Mouse (Mus musculus) MEL-GATA-1-ER (cell line): ENCODE data around the gene Nphp1.
A peak's percentile ranks its signal among the peaks of the same experiment; 100 is the strongest.

Experiments used
- DNase-seq: peaks from one replicate; pipeline ENCODE4 v3.0.0-alpha.2; 2012; ENCODE audit warnings: low read depth; ENCODE audit errors: extremely low read depth

Nphp1 gene

DNA sequence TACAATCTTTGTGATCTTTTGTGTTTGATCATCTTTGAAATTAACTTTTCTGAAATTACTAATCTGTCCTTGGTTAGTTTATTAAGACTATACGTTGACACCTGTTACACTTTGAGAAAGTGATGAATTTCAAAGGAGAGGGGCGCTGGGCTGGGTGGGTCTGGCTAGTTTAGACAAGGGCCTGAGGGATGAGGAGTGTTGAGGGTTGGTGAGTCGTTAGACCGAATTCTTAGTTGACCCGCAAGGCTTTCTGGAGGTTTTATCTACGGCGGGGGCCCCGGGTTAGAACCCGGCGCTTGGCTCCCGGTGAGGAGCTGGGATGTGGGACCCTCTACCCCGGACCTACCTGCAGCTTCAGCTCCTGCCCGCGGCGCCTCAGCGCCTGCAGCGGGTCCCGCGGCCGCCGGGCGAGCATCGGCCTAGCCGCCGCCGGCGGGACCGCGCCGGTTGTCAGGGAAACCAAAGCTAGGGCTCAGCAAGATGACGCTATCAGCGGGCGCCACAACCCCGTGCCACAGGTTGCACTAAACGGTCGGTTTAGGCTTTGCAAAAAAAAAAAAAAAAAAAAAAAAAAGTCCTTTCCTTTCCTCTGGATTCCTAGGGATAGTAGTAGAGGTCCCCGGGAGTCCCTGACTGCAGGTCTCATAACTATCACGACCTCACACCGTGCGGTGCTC, at the start of gene Nphp1:
Gene Nphp1 (minus strand): TSS at position 458 of the 677 bp plus-strand sequence.
- peak; percentile 65 for DNase-seq

DNA sequence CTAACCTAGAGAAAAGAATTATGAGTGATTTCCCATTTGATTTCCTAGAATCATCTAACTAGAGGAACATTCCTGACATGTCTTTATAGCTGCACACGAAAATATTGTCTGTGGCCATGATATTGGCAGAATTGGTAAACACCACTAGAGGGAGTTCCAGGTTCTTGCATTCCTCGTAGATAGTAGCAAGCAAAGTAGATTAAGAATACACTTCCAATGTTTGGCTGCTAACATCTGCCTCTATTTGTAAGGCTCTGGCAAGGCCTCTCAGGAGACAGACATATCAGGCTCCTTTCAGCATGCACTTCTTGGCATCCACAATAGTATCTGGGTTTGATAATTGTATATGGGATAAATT, 44.1 kb upstream of the Nphp1 start:
- DNase-seq = peak; percentile 75

DNA sequence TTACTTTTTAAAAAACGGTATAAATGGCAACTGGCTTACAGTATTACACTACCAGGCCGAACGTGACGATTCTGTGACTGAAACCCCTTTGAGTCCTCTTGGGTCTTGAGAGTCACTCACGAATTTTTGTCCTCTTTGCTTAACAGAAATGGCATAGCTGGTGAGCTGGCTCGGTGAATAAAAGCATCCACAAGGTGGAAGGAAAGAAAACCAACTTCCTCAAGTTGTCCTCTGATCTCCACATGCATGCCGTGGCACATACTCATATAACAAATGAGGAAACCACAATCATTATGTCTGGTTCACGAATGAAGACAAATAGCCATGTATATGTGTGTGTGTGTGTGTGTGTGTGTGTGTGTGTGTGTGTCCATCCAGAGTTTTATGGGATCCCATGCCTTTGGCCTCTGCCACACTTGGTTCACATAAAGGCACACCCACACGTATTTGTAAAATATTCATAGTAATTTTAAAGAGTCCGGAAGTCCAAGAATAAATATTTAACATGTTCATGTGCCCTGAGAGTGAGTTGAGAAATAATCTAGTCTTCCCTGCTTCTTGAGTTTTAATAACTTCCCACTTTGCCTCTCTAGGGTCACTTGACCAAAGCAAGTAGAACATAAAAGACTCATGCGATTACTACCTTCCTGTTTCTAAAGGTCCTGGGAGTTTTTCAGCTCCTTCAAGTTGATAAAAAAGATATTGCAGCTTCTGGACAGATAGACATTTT, 43.6 kb upstream of the Nphp1 start:
- no peak for DNase-seq

DNA sequence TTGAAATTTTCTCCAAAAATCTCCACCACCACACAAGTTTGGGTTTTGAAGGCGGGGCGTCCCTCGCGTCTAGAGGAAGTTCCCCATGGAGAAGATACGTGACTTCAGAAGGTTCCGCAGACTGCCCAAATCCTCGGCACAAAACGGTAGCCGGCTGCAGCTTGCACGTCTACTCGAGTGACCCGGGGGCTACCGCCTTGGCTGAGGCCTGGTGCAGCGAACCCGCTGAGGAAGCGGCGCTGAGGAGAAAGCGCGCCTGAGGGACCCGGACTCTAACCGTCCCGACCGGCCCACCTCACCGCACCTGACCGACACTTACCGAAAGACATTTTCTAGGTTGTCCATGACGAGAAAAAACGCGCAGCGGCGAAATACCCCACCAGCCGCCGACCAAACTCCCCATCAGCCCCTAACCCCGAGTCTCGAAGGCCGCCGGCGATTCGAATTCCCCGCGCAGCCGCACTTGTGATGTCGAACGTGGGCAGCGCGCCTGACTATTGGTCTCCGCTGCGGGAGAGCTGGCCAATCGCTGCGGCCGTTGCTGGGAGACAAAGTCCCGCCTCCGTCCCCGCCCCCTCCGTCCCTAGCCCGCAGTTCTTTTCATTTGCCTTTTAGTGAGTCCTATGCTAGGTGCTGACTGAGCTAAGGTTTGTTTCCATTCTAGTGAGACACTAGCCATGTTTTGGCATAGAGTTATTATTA, 42.9 kb upstream of the Nphp1 start, which contains the start of gene Bub1:
Gene Bub1 (minus strand): TSS at position 465 of the 702 bp plus-strand sequence.
- peak; percentile 69 for DNase-seq

DNA sequence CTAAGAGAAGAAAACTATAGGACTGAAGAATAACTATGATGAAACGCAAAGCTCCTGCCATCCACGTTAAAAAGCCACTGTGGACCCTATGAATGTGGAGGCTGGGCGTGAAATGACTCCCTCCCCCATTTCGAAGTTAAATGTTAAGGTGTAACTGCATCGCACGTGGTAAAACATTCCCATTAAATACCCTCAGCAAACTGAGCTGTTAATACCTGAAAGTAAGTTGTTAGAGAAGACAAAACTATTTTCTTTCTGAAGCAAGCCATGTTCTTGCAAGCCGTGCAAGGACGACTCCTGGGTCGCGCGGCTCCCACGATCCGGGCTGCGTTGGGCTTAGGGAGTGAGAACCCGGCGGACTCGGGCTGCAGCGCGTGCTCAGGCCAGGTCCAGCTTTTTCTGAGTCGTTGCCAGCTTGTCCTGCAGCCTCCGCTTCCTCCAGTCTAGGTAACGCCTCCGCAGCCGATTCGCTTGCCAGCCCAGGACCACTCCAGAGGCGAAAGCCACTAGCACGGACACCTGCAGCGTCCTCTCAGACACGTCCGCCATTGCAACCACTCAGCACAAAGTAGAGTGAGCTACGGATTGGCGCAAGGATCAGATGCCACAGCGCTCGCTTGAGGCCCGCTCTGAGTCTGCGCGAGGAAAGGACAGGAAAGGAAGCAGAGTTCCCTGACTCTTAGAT, 3.4 kb upstream of the Nphp1 start, which contains the start of gene Mtln:
Gene Mtln (minus strand): TSS at position 570 of the 685 bp plus-strand sequence.
- peak; percentile 83 for DNase-seq

DNA sequence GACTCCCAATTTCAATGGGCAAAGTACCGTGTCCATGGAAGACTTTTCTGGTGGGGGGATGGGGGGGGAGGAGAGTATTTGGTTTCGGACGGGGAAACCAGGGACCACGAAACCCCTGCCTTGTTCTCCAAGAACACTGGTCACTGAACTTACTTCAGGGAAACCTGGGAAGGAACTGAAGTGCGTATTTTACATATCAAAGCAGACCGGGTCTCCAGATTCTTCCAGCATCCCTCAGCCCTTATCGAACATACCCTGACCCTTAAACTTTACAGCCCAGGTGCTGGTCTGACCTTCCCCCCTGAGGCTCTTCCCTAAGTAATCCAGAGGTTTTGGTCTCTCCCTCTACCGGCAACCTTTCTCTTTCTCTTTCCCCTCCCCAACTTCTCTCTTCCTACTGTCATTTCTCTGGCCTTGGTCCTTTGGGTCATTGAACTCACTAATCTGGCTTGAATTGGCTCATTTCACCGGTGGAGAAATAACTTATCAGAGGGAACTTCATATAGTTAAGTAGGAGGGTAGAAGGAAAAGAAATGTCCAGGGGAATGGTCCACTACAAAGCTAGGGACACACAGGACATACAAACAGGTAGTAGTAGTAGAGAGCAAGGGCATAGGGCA, 1.1 kb upstream of the Nphp1 start:
- no peak for DNase-seq

DNA sequence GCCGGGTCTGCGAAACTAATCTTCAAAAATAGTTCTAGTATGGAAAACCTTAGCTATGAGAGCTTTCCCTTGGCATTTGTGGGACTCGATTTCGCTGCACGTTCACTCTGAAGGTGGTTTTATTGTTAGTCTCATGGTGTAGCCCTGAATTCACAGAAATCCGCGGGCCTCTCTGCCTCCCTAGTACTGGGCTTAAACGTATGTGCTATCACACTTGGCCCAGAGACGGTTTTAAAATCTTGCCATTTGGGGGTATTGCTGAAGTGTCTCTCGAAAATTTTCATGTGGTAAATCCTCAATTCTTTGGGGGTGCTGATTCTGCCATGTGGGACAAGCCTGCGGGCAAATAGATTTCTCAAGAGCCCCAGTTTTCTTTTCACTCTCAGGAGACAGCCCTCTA, 441 bp upstream of the Nphp1 start:
- DNase-seq = no peak

DNA sequence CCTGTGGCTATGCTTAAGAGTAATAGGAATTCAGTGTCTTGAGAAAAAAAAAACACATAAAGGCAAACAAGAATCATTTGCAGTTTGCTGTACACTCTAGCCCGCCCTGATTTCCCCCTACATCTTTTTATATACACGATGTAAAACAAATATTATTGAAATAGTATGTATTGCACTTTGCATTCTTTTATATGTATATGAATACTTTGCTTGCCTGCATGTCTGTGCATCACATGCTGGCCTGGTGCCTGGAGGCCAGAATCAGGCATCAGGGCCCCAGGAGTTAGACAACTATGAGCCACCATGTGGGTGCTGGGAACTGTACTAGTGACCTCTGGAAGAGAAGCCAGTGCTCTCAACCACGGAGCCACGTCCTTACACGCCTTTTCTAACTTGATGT, 1.5 kb downstream of the Nphp1 start:
- no peak for DNase-seq

DNA sequence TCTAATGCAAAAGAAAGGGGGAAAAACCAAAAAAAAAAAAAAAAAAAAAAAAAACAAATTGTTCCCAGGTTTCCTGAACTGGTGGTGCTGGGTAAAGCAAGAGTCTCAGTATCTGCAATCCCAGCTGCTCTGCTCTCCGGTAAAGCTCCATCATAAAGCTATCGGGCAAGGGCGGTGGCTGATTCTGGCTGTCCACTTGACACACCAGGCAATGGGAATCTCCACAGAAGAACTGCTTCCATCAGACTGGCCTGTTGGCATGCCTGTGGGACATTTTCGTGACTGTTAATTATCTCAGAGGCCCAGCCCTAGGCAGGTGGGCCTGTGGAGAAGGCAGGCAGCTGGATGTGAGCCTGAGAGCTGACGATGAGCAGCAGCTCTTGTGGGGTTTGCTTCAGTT, 10.2 kb downstream of the Nphp1 start:
- DNase-seq = no peak

DNA sequence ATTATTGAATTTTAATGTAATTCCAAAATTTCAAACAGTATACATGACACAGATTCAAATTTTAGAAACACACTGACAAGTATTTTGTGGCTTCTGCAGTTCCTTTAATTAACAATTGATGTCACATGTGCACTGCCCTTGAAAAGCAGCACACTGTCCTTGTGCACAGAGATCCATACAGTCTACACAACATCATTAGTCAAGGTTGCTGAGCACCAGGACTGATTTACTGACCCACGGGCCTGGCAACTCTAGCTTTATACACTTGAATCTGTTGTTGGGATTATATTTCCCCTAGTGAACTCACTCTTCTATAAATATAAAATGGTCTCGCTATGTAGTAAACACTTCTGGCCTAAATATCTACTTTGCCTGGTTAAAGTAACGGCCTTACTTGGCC, 13.7 kb downstream of the Nphp1 start:
- no peak for DNase-seq

DNA sequence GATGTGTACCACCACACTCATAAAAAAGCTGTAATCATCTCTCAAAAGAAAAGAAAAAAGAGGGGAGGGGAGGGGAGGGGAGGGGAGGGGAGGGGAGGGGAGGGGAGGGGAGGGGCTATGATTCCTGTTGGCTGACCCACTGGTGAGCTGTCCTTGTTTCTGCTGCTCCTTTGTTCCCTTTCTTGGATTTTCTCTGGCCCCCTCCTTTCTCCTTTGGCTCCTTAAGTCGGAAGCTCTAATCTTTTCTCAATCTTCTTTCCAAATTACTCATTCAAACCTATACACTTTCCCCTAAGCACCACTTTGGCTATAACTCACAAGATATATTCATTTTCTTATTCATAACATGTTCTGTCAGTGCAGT, 14.1 kb downstream of the Nphp1 start:
- DNase-seq = no peak

DNA sequence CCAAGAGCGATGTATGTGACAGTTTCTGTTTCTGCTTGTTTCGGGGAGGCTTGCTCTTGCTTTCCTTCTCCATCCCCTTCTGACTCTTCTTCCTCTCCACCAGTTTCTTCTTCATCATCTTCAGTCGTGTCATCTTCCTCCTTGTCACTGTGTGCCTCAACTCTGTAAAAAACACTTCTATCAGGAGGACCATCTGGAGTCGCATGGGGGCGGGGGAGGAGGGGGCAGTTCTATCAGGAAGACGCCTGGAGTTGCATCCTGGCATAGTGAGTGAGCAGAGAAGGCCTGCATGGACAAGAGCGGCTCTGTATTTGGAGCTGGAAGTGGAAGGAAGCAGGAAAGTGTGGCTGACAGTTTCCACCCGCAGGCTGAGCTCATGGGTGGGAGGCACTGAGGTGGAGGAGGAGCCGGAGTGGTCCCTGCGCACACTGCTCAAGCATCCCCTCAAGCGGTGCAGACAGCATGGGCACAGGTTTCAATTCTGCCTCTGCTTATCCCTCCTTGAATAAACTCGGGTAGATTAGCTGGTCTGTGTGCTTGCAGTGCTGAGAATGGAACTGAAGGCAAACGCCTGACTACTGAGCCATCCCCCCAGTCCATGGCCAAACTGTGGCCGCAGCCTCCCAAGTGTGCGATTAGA, 14.6 kb downstream of the Nphp1 start:
- DNase-seq = no peak

DNA sequence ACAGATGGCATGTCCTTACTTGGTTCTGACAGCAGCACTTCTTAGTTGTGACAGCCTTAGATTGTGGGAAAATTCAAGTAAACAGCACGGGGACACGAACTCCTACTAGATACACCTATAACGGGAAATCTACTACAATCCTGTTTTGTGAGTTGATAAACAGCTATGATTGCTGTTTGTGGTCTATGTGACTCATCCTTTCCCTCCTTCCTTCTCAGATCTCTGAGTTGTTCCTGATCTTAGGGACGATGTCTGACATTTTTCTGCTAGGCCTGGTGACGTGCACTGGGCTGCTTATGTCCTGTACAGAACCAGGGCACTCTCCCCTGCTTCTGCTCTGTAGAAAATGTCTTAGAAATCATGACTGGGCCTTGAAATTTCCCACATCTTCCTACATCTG, 27.1 kb downstream of the Nphp1 start:
- no peak for DNase-seq

DNA sequence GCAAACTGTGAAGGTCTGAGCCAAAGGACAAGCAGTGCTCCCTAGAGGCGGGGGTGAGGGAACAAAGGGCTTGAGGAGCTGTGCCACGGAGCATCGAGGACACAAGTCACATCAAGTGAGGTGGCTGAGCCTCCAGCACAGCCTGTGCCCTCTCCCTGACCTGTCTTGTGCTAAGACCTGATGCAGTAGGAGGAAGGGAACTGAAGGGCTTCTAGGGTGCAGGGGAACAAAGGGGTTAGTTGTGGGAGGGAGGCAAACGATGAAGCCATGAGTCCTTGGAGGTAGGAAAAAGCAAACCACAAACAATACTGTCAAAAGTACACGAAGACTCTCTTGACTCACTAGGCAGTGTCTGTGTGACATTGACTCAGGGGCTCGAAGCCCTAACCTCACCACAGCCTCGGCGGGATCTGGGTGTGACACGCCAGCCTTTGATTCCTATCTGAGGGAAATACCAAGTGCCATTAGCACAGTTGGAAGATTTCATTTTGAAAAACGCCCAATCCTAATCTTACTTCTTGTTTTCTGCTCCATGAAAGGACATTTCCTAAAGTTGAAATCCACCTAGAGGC, 28.2 kb downstream of the Nphp1 start:
- DNase-seq = peak; percentile 12

DNA sequence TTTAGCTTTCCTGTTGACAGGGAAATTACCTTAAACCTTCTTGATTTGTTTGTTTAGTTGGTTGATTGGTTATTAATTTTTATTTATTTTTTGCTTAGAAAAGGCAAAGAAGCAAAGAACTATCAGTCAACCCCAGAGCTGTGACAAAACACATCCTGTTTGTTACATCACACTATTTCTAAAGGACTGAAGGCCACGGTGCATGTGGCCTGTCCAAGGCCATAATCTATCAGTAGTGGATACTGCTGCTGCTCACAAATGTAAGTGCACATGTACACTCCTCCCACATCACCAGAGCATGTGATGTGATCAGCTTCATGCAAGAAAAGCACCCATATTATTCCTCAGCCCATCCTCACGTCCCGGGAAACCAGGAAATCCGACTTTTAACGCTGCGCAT, 28.7 kb downstream of the Nphp1 start:
- DNase-seq = no peak

DNA sequence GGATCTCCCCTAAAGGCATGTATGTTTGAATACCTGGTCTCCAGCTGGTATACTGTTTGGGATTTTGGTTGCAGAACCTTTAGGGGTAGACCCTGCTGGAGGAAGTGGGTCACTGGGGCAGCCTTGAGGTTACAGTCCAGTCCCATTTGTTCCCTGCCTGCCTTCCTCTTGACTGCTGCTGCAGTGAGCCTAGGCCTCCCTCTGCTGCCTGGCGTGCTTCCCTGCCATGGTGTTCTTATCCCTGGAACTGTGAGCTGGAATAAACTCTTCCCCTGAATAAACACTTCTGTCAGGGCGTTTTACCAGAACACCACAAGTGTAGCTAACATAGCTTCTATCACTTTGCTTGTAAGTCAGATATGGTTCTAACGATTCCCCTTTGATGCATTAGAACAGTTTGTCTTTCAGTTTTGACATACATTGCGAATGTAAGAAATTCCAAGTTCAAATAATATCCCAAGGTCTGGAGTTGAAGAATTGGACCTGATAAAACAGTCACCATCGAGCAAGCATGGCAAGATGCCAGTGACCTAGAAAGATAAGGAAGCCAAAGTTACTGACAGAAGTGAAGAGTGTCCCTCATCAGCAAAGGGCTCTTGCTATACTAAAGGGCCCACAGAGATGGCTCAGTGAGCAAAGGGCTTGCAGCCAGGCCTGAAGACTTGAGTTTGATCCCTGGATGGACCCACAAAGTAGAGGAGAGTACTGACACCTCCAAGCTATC, 29.4 kb downstream of the Nphp1 start:
- no peak for DNase-seq

DNA sequence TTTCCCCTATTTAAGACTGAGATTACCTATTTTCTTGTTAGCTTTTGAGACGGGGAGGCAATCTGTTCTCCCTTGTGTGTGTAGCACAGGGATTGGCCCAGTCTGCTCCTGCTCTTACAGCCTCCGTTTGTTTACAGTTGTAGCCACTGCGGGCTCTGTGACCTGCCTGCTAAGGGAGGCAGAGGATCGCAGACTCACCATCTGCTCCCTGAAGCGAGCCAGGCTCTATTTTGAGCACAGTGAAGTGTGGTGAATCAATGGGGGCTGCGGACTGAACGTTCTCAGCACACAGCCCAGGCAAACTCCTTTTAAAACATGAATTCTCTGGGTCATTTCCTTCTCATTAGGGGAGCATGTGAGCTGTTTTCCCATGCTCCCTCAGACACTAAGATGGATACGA, 31.5 kb downstream of the Nphp1 start:
- no peak for DNase-seq

DNA sequence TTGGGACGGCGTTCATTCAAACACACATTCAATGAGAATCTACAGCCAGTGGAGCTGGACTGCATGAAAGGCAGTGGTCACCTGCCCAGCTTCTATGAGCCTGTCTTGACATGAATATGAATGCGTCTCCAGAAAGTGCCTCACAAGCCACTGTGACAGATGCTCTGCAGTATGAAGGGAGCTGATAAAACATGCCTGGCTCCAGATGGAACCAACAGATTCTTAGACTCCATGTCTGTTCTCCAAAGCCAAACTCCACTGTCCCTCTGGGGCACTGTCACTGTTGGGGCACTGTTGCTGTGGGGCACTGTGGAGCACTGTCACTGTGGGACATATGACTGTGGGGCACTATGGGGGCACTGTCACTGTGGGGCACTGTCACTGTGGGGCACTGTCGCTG, 34.6 kb downstream of the Nphp1 start:
- no peak for DNase-seq

DNA sequence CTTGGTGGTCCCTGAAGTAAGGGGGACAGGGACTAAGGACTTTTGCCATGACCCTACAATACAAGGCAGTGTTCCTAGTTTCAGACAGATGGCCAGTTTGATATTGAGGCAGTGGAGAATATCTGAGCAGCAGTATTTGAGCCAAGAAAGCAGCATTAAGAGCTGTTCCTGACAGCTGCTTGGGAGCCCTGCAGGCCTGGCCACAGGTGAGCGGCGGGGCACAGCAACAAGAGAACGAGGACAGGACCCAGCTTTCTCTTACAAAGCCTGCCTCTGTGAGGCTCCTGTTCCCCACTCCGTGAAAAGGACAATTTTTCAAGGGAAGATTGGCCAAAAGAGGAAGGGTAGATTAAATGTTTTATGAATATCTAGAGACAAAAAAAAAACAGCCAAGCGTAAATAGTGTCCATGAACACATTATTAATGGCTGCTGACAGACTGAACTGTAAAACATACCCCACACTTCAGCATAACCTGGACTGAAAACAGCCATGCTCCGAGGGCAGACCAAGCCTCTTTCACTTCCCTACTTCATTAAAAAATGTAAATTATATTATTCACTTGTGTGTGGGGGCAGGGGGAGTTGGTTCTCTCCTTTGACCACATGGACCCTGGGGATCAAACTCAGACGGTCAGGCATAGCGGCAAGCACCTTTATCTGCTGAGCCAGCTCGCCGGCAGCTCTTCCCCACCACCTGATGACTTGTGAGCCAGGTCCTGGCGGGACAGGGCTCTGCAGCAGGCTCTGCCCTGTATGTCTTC, 36.7 kb downstream of the Nphp1 start:
- DNase-seq = no peak
